Mouse (Mus musculus): ENCODE results near the gene Lin28a. TPM values are rescaled to one million over a fixed set of nuclear protein-coding genes. Genes with fewer than 3 reads are reported as not detected.
A peak's percentile ranks its signal among the peaks of the same experiment; 100 is the strongest.
"Not testable (repeated sequence)": the region's sequence is repeated elsewhere in the genome, so short reads cannot be mapped to it uniquely, and the experiment has no call there.

Lin28a gene
- total RNA-seq, 4 experiments from 2014 or later, result not detected

GRCm38 (mm10) chr4:134019210-134019609 is 569 bp upstream of the Lin28a start:
- DNase-seq (ENCODE audit: low spot score), result no peak

- no peak for DNase-seq (ENCODE audit: low spot score)
Observed at GRCm38 (mm10) chr4:134018038-134018778, 433 bp downstream of the Lin28a start.

- no peak for DNase-seq (ENCODE audit: low spot score)
Observed at GRCm38 (mm10) chr4:134017201-134017865, 1.3 kb downstream of the Lin28a start.

DNA sequence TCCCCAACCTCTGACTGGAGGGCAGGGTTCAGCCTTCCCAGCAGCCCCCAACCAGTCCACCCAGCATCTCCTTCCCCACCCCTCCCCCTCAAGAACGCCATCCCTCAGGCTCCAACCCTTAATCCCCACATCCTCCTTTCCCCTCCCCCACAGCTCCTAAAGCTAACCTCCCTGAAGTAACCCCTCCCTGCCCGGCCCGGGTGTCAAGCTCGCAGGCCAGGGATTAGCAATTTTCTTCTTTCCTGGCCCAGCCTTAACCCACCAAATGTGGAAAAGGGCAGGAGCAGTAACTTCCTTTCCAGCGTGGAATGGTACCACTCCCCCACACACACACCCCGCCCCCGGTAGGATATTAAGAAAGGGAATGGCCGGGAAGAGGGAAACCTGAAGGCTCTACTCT is 1.9 kb downstream of the Lin28a start:
- DNase-seq (ENCODE audit: low spot score), result no peak

- DNase-seq (ENCODE audit: low spot score), result no peak
Observed at GRCm38 (mm10) chr4:134016208-134016607, 2.4 kb downstream of the Lin28a start.

GRCm38 (mm10) chr4:134012858-134013528 is 5.6 kb downstream of the Lin28a start:
- peak; percentile 16 for DNase-seq (ENCODE audit: low spot score)

DNA sequence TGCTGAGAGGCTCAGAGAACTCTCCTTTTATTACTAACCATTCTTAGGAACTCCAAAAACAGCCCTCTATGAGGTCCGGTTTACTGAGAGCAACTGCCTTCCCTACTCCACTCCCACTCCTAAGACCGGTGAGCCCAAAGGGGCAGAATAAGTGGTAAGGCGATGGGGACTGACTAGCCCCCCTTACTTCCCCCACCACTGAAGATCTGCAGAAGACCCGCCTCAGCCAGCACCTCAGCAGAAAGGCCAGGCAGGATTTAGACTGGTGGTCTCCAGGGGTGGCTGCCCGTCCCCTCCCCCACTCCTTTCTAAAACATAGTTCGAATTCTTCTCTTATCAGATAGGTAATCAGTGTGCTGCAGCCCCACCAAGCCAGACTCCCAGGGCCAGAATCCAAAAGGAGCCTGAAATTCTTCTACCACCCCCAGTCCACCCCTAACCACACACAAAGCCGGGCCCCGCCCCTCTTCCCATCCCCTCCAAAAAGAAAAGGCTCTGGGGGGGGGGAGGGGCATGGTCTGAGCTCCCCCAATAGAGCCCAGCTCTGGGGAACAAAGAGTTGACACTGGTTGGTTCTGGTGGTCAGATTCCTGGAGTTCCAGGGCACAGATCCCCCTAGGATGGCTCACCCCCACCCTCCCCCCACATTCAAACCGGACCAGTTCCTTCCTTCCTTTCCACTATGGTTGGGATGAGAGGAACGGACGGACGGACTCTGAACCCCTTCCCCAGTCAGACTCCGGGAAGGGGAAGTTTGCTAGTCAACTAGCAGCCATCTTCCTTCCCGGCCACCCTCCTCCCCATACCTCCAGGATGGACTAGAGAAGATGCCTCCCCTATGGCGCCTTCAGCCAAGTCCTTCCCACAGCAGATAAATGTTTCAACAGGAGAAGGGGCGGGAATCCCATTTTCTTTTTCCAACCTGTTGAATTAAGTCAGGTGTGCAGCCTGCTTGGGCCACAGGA is 6.9 kb downstream of the Lin28a start:
- DNase-seq (ENCODE audit: low spot score), result no peak

DNA sequence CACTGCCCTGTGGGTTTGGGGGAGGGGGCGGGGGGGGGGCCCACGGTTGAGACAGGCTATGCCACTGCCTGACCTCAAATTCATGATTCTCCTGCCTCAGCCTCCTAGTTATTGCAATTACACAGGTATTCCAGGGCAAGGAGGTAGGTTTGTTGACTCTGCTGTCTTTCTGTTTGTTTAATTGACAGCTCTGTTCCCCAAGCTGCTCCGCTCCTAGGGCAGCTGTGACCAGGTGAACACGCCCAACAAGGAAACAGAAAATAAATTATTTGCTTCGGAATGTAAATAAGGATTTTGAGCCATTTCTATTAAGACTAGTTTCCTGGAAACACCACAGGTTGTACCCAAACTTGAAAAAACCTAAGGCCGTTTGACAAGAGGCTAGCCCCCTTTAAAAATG is 8.9 kb downstream of the Lin28a start:
- no peak for DNase-seq (ENCODE audit: low spot score)

DNA sequence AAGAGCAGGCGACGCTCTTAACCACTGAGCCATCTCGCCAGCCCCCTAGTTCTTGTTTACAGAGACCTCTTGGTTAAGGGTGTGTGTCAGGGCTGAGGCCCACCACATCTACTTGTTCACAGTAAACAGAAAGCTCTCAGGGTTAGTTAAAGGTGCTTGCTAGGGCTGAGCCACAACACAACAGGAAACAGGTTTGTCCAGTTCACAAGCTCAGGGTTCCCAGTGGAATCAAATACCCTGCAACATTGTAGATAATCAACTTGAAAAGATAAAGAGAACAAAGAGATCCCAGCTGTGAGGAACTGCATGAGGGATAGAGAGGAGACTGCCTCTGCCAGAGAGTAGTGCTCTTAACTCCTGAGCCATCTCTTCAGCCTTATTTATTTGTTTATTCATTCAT is 11.8 kb downstream of the Lin28a start:
- DNase-seq (ENCODE audit: low spot score), result no peak

- no peak for DNase-seq (ENCODE audit: low spot score)
Observed at GRCm38 (mm10) chr4:134005581-134006358, 12.9 kb downstream of the Lin28a start.

DNA sequence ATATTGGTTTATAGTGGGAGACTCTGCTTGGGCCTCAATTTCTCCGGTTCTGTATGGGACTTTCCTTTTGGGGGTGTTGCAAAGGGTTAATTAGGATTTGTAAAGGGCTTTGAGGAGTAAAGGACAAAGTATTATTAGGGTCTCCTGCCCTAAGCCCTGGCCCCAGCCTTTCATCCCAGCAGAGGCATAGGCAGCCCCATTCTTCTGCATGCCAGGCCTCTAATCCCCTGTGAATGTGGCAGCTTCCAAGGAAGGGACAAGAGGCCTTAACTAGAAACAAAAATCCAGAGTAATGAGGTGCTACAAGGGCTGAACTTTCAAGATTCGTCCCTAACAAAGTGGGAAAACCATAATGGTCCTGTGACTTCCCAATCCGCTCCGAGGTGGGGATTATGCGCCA is 15.7 kb downstream of the Lin28a start:
- DNase-seq (ENCODE audit: low spot score), result no peak

- DNase-seq (ENCODE audit: low spot score), result no peak
Observed at GRCm38 (mm10) chr4:134002246-134002645, 16.4 kb downstream of the Lin28a start.

DNA sequence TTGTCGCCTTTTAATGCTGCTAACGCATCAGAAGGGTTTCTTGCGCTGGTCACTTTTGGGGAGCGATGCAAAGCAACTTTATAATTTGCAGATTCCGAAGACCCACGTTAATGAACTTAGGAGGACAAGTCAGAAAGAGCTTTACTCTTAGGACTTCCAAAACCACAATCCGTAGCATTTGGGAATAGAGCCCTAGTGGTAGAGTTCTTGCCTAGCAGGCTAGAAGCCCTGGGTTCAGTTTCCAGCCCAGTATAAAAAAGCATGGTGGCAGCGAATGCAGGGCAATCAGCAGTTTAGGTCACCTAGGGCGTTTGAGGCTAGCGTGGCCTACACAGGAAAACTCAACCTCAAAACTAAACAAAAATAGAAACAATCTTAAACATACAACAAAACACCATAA is 16.9 kb downstream of the Lin28a start:
- no peak for DNase-seq (ENCODE audit: low spot score)

- DNase-seq (ENCODE audit: low spot score), result peak; percentile 92
Observed at GRCm38 (mm10) chr4:134000466-134001438, 17.9 kb downstream of the Lin28a start, which contains the start of gene Dhdds. Gene Dhdds (minus strand): TSS chr4:134000918.

DNA sequence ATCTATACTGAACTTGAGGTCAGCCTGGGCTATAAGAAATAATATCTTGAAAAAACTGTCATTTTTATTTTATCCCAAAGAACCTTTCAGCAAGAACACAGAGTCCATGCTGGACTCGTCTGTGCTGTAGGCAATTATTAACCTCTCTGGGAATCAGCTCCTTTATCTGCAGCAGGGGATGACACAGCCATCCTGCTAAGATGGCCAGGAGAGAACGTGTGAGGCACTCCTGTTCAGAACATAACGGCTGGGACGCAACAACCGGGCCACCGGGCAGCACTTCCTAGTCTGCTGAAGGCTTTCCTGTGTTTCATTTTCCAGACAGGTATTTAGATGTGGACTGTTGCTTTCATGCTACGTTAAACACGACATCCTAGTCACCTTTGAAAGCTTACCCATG is 23.9 kb downstream of the Lin28a start:
- DNase-seq (ENCODE audit: low spot score), result no peak

GRCm38 (mm10) chr4:133991087-133991660 is 27.5 kb downstream of the Lin28a start:
- no peak for DNase-seq (ENCODE audit: low spot score)

DNA sequence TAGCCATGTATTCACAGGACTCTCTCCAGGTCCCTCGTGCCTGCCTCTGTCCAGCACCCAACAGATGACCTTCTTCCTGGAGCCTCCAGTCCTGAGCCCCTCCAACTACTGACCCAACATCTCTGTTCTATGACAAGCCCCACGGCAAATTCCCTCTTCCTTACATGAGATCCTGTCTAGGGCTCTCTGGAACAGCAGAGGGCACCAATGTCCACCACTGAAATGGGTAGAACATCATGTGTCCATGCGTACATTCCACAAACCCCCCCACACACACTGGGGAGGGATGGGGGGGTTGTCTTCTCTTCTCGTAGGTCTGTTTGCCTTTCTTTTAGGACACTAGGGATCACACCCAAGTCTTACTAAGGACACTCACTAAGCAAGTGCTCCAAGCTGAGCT is 28.6 kb downstream of the Lin28a start:
- DNase-seq (ENCODE audit: low spot score), result no peak

DNA sequence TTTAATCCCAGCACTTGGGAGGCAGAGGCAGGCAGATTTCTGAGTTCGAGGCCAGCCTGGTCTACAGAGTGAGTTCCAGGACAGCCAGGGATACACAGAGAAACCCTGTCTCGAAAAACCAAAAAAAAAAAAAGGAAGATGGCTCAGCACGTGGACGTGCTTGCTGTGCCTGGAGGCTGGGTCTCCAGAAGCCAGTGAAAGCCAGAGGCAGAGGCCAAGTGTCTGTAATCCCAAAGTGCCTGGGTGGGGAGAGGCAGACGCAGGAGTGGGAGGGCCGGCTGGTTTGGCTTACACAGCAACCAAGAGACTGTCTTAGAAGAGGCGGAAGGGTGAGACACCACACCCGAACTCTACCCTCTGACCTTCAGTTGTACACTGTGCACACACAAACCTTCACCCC is 30.4 kb downstream of the Lin28a start:
- DNase-seq (ENCODE audit: low spot score), result not testable (repeated sequence)

- DNase-seq (ENCODE audit: low spot score), result no peak
Observed at GRCm38 (mm10) chr4:133982936-133983335, 35.7 kb downstream of the Lin28a start.

Data from heart, adult 8-10 months (tissue).